Mouse (Mus musculus): ENCODE results near the gene Gm45062. TPM values are rescaled to one million over a fixed set of nuclear protein-coding genes. Genes with fewer than 3 reads are reported as not detected.
A peak's percentile ranks its signal among the peaks of the same experiment; 100 is the strongest.

Gm45062 gene
- polyA plus RNA-seq, 1 experiment from 2014 or later, result 9.2 TPM

GRCm38 (mm10) chr6:8495827-8496222 lies 236.6 kb downstream of the Gm45062 start:
- Histone ChIP-seq H3K36me3 (no peaks in the 10 kb centered on the region), H3K4me1 (replicated peaks) (peaks cover 2% of the 10 kb centered on the region; the same call in 1 of the 2 replicates), H3K4me2 (no peak overlapping the region), H3K27me3 (replicated peaks) (no peaks in the 10 kb centered on the region), H3K9ac (no peak overlapping the region), H3K4me3 (no peak overlapping the region), H3K27ac (ENCODE audit: poor library complexity, severe bottlenecking) (no peak overlapping the region), H3K9me3 (replicated peaks) (no peaks in the 10 kb centered on the region)
- no peak for ATAC-seq (ENCODE audit: insufficient number of reproducible peaks, low FRiP score)
- 68% methylated on average over 4 of the region's 4 CpGs for WGBS

- Histone ChIP-seq H3K4me3 (no peak overlapping the region), H3K9ac (no peak overlapping the region), H3K4me1 (replicated peaks) (peaks cover 2% of the 10 kb centered on the region; the same call in 1 of the 2 replicates), H3K36me3 (no peaks in the 10 kb centered on the region), H3K27ac (ENCODE audit: poor library complexity, severe bottlenecking) (no peak overlapping the region), H3K27me3 (replicated peaks) (no peaks in the 10 kb centered on the region), H3K9me3 (replicated peaks) (peaks cover 3% of the 10 kb centered on the region; the same call in 1 of the 2 replicates), H3K4me2 (no peak overlapping the region)
- no peak for ATAC-seq (ENCODE audit: insufficient number of reproducible peaks, low FRiP score)
- WGBS, result 61% methylated on average over 6 of the region's 6 CpGs
Measured at GRCm38 (mm10) chr6:8497234-8497867, 238.1 kb downstream of the Gm45062 start.

GRCm38 (mm10) chr6:8497868-8498257 lies 238.6 kb downstream of the Gm45062 start:
- Histone ChIP-seq H3K9ac (no peak overlapping the region), H3K27ac (ENCODE audit: poor library complexity, severe bottlenecking) (no peak overlapping the region), H3K9me3 (replicated peaks) (peaks cover 3% of the 10 kb centered on the region; the same call in 1 of the 2 replicates), H3K4me2 (no peak overlapping the region), H3K36me3 (no peaks in the 10 kb centered on the region), H3K4me3 (no peak overlapping the region), H3K27me3 (replicated peaks) (no peaks in the 10 kb centered on the region), H3K4me1 (replicated peaks) (peaks cover 2% of the 10 kb centered on the region; the same call in 1 of the 2 replicates)
- 66% methylated on average over 6 of the region's 6 CpGs for WGBS
- no peak for ATAC-seq (ENCODE audit: insufficient number of reproducible peaks, low FRiP score)

- Histone ChIP-seq H3K4me1 (replicated peaks) (peaks cover 2% of the 10 kb centered on the region; the same call in 1 of the 2 replicates), H3K4me3 (no peak overlapping the region), H3K4me2 (no peak overlapping the region), H3K9ac (no peak overlapping the region), H3K27ac (ENCODE audit: poor library complexity, severe bottlenecking) (no peak overlapping the region), H3K36me3 (no peaks in the 10 kb centered on the region), H3K27me3 (replicated peaks) (no peaks in the 10 kb centered on the region), H3K9me3 (replicated peaks) (peaks cover 3% of the 10 kb centered on the region; the same call in 1 of the 2 replicates)
- no peak for ATAC-seq (ENCODE audit: insufficient number of reproducible peaks, low FRiP score)
- WGBS, result 84% methylated on average over 3 of the region's 3 CpGs
Measured at GRCm38 (mm10) chr6:8498961-8499360, 239.7 kb downstream of the Gm45062 start.

GRCm38 (mm10) chr6:8503953-8504352 lies 244.7 kb downstream of the Gm45062 start:
- H3K36me3 ChIP-seq, result no peaks in the 10 kb centered on the region
- H3K4me1 ChIP-seq (replicated peaks), result no peaks in the 10 kb centered on the region
- no peak overlapping the region for H3K27ac ChIP-seq (ENCODE audit: poor library complexity, severe bottlenecking)
- ATAC-seq (ENCODE audit: insufficient number of reproducible peaks, low FRiP score), result no peak
- H3K9me3 ChIP-seq (replicated peaks), result peaks cover 3% of the 10 kb centered on the region; the same call in 1 of the 2 replicates
- no peak overlapping the region for H3K9ac ChIP-seq
- no peaks in the 10 kb centered on the region for H3K27me3 ChIP-seq (replicated peaks)
- WGBS, result 29% methylated on average over 3 of the region's 3 CpGs
- no peak overlapping the region for H3K4me2 ChIP-seq
- no peak overlapping the region for H3K4me3 ChIP-seq

GRCm38 (mm10) chr6:8504521-8505228 lies 245.4 kb downstream of the Gm45062 start:
- H3K9ac ChIP-seq, result no peak overlapping the region
- H3K4me3 ChIP-seq, result no peak overlapping the region
- H3K4me1 ChIP-seq (replicated peaks), result no peaks in the 10 kb centered on the region
- H3K4me2 ChIP-seq, result no peak overlapping the region
- H3K27me3 ChIP-seq (replicated peaks), result no peaks in the 10 kb centered on the region
- H3K9me3 ChIP-seq (replicated peaks), result peaks cover 3% of the 10 kb centered on the region; the same call in 1 of the 2 replicates
- no peak for ATAC-seq (ENCODE audit: insufficient number of reproducible peaks, low FRiP score)
- WGBS, result 75% methylated on average over 6 of the region's 6 CpGs
- H3K36me3 ChIP-seq, result no peaks in the 10 kb centered on the region
- no peak overlapping the region for H3K27ac ChIP-seq (ENCODE audit: poor library complexity, severe bottlenecking)

GRCm38 (mm10) chr6:8506631-8507030 lies 247.4 kb downstream of the Gm45062 start:
- no peak overlapping the region for H3K4me2 ChIP-seq
- no peaks in the 10 kb centered on the region for H3K9me3 ChIP-seq (replicated peaks)
- peaks cover 7% of the 10 kb centered on the region for H3K4me1 ChIP-seq (replicated peaks)
- no peak for ATAC-seq (ENCODE audit: insufficient number of reproducible peaks, low FRiP score)
- H3K27me3 ChIP-seq (replicated peaks), result no peaks in the 10 kb centered on the region
- no peak overlapping the region for H3K9ac ChIP-seq
- no peak overlapping the region for H3K27ac ChIP-seq (ENCODE audit: poor library complexity, severe bottlenecking)
- H3K36me3 ChIP-seq, result no peaks in the 10 kb centered on the region
- no peak overlapping the region for H3K4me3 ChIP-seq

GRCm38 (mm10) chr6:8508883-8509536 lies 249.8 kb downstream of the Gm45062 start:
- no peaks in the 10 kb centered on the region for H3K27me3 ChIP-seq (replicated peaks)
- peak overlapping the region; percentile 99 for H3K9ac ChIP-seq
- H3K4me1 ChIP-seq (replicated peaks), result peaks cover 15% of the 10 kb centered on the region
- H3K36me3 ChIP-seq, result no peaks in the 10 kb centered on the region
- peak; percentile 99 for ATAC-seq (ENCODE audit: insufficient number of reproducible peaks, low FRiP score)
- H3K4me2 ChIP-seq, result peak overlapping the region; percentile 81
- H3K4me3 ChIP-seq, result peak overlapping the region; percentile 93
- under 1% methylated on average over 53 of the region's 56 CpGs for WGBS
- no peaks in the 10 kb centered on the region for H3K9me3 ChIP-seq (replicated peaks)
- H3K27ac ChIP-seq (ENCODE audit: poor library complexity, severe bottlenecking), result peak overlapping the region; percentile 99

GRCm38 (mm10) chr6:8509551-8509950 lies 250.3 kb downstream of the Gm45062 start, which contains the start of gene Glcci1:
Gene Glcci1, plus strand, starts transcription at chr6:8509600.
- WGBS, result 0% methylated on average over 23 of the region's 69 CpGs
- H3K36me3 ChIP-seq, result no peaks in the 10 kb centered on the region
- peak within 1 kb of the TSS; percentile 99 for H3K9ac ChIP-seq
- peaks cover 15% of the 10 kb centered on the region for H3K4me1 ChIP-seq (replicated peaks)
- peak within 1 kb of the TSS; percentile 99 for H3K27ac ChIP-seq (ENCODE audit: poor library complexity, severe bottlenecking)
- peak within 1 kb of the TSS; percentile 81 for H3K4me2 ChIP-seq
- no peaks in the 10 kb centered on the region for H3K27me3 ChIP-seq (replicated peaks)
- H3K9me3 ChIP-seq (replicated peaks), result no peaks in the 10 kb centered on the region
- peak; percentile 89 for ATAC-seq (ENCODE audit: insufficient number of reproducible peaks, low FRiP score)
- H3K4me3 ChIP-seq, result peak within 1 kb of the TSS; percentile 93

GRCm38 (mm10) chr6:8509961-8510863 lies 251.0 kb downstream of the Gm45062 start:
- Histone ChIP-seq H3K4me1 (replicated peaks) (peaks cover 15% of the 10 kb centered on the region), H3K36me3 (no peaks in the 10 kb centered on the region), H3K9ac (peak overlapping the region; percentile 99), H3K4me3 (peak overlapping the region; percentile 93), H3K27ac (ENCODE audit: poor library complexity, severe bottlenecking) (peak overlapping the region; percentile 99), H3K9me3 (replicated peaks) (no peaks in the 10 kb centered on the region), H3K27me3 (replicated peaks) (no peaks in the 10 kb centered on the region), H3K4me2 (peak overlapping the region; percentile 81)
- peak; percentile 8 for ATAC-seq (ENCODE audit: insufficient number of reproducible peaks, low FRiP score)
- WGBS, result under 1% methylated on average over 63 of the region's 73 CpGs

Data from heart, embryonic 12.5 days (tissue).